Mouse (Mus musculus): ENCODE measurements around the gene Suz12.

Gene Suz12

GRCm38 (mm10) chr11:80077784-80078545 lies 85.1 kb downstream of the Suz12 start:
- no peak for DNase-seq

GRCm38 (mm10) chr11:80078831-80079230 lies 85.9 kb downstream of the Suz12 start:
- no peak for DNase-seq

- no peak for DNase-seq
Observed at GRCm38 (mm10) chr11:80079751-80080150, 86.8 kb downstream of the Suz12 start.

DNA sequence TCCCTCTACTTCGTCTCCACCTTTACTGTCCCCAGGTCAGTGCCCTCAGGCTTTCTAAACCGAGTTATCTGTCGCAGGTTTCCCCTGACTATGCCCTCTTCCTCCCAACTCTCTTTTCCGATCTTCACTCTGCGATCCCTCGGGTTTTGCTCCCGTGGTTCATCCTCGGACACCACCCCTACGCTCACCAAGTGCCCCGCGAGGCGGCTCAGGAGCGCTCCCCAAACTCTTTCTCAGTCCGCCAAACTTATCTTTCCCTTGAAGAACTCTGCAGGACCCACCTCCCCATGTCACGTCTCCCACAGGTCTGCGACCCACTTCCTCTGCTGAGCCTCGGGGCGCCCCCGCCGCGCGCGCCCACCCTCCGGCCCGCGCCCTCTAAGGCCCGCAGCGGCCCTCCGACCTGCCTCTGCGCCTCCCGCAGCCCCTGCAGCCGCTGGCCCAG lies 87.5 kb downstream of the Suz12 start:
- peak in 1 of 2 experiments; percentile 23 for DNase-seq

GRCm38 (mm10) chr11:80080826-80081728 lies 88.2 kb downstream of the Suz12 start, which contains the start of gene Crlf3:
TSS of gene Crlf3 (minus strand) at chr11:80080991.
- DNase-seq = peak; percentile 96 to 97

- no peak for DNase-seq
Observed at GRCm38 (mm10) chr11:80081786-80082319, 88.9 kb downstream of the Suz12 start.
